In the genomic region with DNA sequence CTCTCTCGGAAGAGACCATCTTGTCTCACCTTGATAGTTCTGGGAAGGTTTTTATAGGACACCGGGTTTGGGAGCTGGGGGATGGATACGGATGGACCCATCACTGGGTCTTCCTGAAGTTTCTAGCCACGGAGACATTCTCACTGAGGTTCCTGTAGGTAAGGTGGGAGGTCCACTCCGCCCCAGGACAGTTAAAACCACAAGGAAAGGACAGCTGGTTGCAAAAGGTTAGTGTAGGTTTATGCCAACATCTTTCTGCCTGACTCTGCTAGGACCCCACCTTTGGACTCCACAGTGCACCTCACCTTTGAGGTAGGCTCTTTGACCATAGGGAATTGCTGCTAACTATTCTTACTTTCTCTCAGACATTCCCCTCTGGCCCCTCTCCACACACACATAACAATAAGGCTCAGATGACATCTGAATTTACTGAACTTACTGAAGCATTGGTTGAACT, we compare ENCODE assay signal across 9 mouse cellular contexts. TPM values are rescaled to one million over a fixed set of nuclear protein-coding genes. Genes with fewer than 3 reads are reported as not detected.
DNase-seq lines count a peak whose midpoint lies in the region; ATAC-seq and TF ChIP-seq lines count a peak whose summit lies in the region.
"Had no signal": no experiment of that assay in that cellular context is flagged by ENCODE, and none has a peak within 500 bp of the region (broad histone marks: within the 10 kb centered on the region; RNA-seq: fewer than 3 reads in every experiment).

No protein-coding gene starts in this region.

- H3K4me3 ChIP-seq in lung, adult 2 months (replicated peaks; ENCODE audit: extremely low read depth, low read depth, low read length) = peak overlapping the region; percentile 82
- H3K4me3 ChIP-seq in limb, embryonic 12.5 days (replicated peaks) = peak overlapping the region; percentile 86
- H3K4me3 ChIP-seq in neural tube, embryonic 15.5 days (replicated peaks) = peak overlapping the region; percentile 83

- H3K4me2 ChIP-seq in limb, embryonic 12.5 days = peak overlapping the region; percentile 67
- peak overlapping the region; percentile 68 for H3K4me2 ChIP-seq in neural tube, embryonic 15.5 days

- peak overlapping the region; percentile 95 for H3K9ac ChIP-seq in limb, embryonic 12.5 days (replicated peaks)
- H3K9ac ChIP-seq in neural tube, embryonic 15.5 days (replicated peaks) = peak overlapping the region; percentile 94

- H3K36me3 ChIP-seq in limb, embryonic 12.5 days = peaks cover 3% of the 10 kb centered on the region; the same call in 1 of the 2 replicates
- no peaks in the 10 kb centered on the region for H3K36me3 ChIP-seq in neural tube, embryonic 15.5 days

- no peaks in the 10 kb centered on the region for H3K27me3 ChIP-seq in limb, embryonic 12.5 days
- H3K27me3 ChIP-seq in neural tube, embryonic 15.5 days (replicated peaks) = no peaks in the 10 kb centered on the region

- TF ChIP-seq CTCF in lung, adult 2 months (IDR thresholded peaks at IDR 0.05; ENCODE audit: insufficient read depth, low read length) = no peak

- H3K9me3 ChIP-seq in limb, embryonic 12.5 days = no peaks in the 10 kb centered on the region
- no peaks in the 10 kb centered on the region for H3K9me3 ChIP-seq in neural tube, embryonic 15.5 days (replicated peaks)

- DNase-seq in lung, adult 2 months = no peak
- DNase-seq in lung, postnatal 14 days = no peak
- DNase-seq in spleen, postnatal 4 days (ENCODE audit: low spot score in 2 of 2) = no peak
- DNase-seq in layer of hippocampus, postnatal 36 days = no peak
- DNase-seq in right cerebral cortex, postnatal 36 days (ENCODE audit: low spot score in 2 of 2) = no peak

- H3K4me1 ChIP-seq in lung, adult 2 months (ENCODE audit: control insufficient read depth, insufficient read depth, low read length) = peaks cover 7% of the 10 kb centered on the region
- H3K4me1 ChIP-seq in limb, embryonic 12.5 days (replicated peaks) = peaks cover 5% of the 10 kb centered on the region
- peaks cover 18% of the 10 kb centered on the region for H3K4me1 ChIP-seq in neural tube, embryonic 15.5 days

- peak overlapping the region; percentile 95; the same call in 1 of the 2 replicates for H3K27ac ChIP-seq in limb, embryonic 12.5 days
- H3K27ac ChIP-seq in neural tube, embryonic 15.5 days (replicated peaks) = peak overlapping the region; percentile 96

- no peak for TF ChIP-seq POLR2A in lung, adult 2 months (IDR thresholded peaks at IDR 0.05; ENCODE audit: borderline replicate concordance, extremely low read depth, low read depth, low read length)

- ATAC-seq in erythroblast, adult 5-6 weeks (replicated peaks; ENCODE audit: low FRiP score, poor library complexity, severe bottlenecking) = peak; percentile 51
- no peak; the same call in 1 of the 2 replicates for ATAC-seq in limb, embryonic 12.5 days (ENCODE audit: insufficient number of reproducible peaks, insufficient read depth, low FRiP score, low TSS enrichment, low read depth)
- no peak; the same call in 1 of the 2 replicates for ATAC-seq in neural tube, embryonic 15.5 days (ENCODE audit: low FRiP score)

- 3% methylated on average over 5 of the region's 5 CpGs for WGBS in lung, adult 2 months
- 6% methylated on average over 5 of the region's 5 CpGs for WGBS in limb, embryonic 12.5 days
- WGBS in neural tube, embryonic 15.5 days = 12% methylated on average over 5 of the region's 5 CpGs

RNA-seq across cellular contexts. Expression of a gene that starts 0.3 kb away (rescaled TPM):
- 12.9 and 16.4 TPM in 2 replicates for polyA plus RNA-seq in lung, adult 2 months (2012; rRNA removed)
- total RNA-seq in erythroblast, adult 5-6 weeks (2015; ENCODE audit: low replicate concordance) = 270 and 296 TPM in 2 replicates
- 358 and 528 TPM in 2 replicates for total RNA-seq in erythroblast, adult 5-6 weeks (2017; ENCODE audit: low replicate concordance)
- polyA plus RNA-seq in limb, embryonic 12.5 days (2016; fragmentation: Nextera tagmentation; extraction: Ambion mirVana) = 59.8 and 63.7 TPM in 2 replicates
- polyA plus RNA-seq in neural tube, embryonic 15.5 days (2015; fragmentation: Nextera tagmentation; extraction: Ambion mirVana) = 170 and 197 TPM in 2 replicates
- total RNA-seq in layer of hippocampus, postnatal 36 days (2021) = 10 to 100 TPM; 68.9 to 70.3 TPM

RNA-seq across cellular contexts. Expression of a gene that starts 24.9 kb away (rescaled TPM):
- polyA plus RNA-seq in lung, adult 2 months (2012; rRNA removed) = not detected in 2 replicates
- not detected in 2 replicates for total RNA-seq in erythroblast, adult 5-6 weeks (2015; ENCODE audit: low replicate concordance)
- not detected in 2 replicates for total RNA-seq in erythroblast, adult 5-6 weeks (2017; ENCODE audit: low replicate concordance)
- 0.13 TPM in 1 of 2 replicates, not detected in the other for polyA plus RNA-seq in limb, embryonic 12.5 days (2016; fragmentation: Nextera tagmentation; extraction: Ambion mirVana)
- polyA plus RNA-seq in neural tube, embryonic 15.5 days (2015; fragmentation: Nextera tagmentation; extraction: Ambion mirVana) = not detected in 2 replicates
- not detected for total RNA-seq in layer of hippocampus, postnatal 36 days (2021)
- total RNA-seq: adrenal gland, postnatal 14 days had no signal
